ENCODE assay signal across 9 mouse cellular contexts in genomic region chr5:123390536-123391441, GRCm38 (mm10). TPM values are rescaled to one million over a fixed set of nuclear protein-coding genes. Genes with fewer than 3 reads are reported as not detected.
DNase-seq lines count a peak whose midpoint lies in the region; ATAC-seq and TF ChIP-seq lines count a peak whose summit lies in the region.
"Had no signal": no experiment of that assay in that cellular context is flagged by ENCODE, and none has a peak within 500 bp of the region (broad histone marks: within the 10 kb centered on the region; RNA-seq: fewer than 3 reads in every experiment).

No protein-coding gene starts in this region.

- H3K4me1 ChIP-seq in kidney, postnatal 0 days (replicated peaks; ENCODE audit: insufficient read depth, low read length) = peaks cover 8% of the 10 kb centered on the region
- H3K4me1 ChIP-seq in embryonic facial prominence, embryonic 14.5 days (ENCODE audit: control insufficient read depth, insufficient read depth, low read length) = peaks cover 7% of the 10 kb centered on the region
- peaks cover 5% of the 10 kb centered on the region for H3K4me1 ChIP-seq in intestine, embryonic 15.5 days (replicated peaks)
- H3K4me1 ChIP-seq in neural tube, embryonic 12.5 days = peaks cover 24% of the 10 kb centered on the region

- H3K9me3 ChIP-seq in kidney, postnatal 0 days (replicated peaks; ENCODE audit: low read length) = no peaks in the 10 kb centered on the region
- H3K9me3 ChIP-seq in embryonic facial prominence, embryonic 14.5 days (ENCODE audit: control insufficient read depth, low read length) = no peaks in the 10 kb centered on the region
- H3K9me3 ChIP-seq in intestine, embryonic 15.5 days = no peaks in the 10 kb centered on the region
- no peaks in the 10 kb centered on the region for H3K9me3 ChIP-seq in neural tube, embryonic 12.5 days

- no peaks in the 10 kb centered on the region for H3K27me3 ChIP-seq in kidney, postnatal 0 days (ENCODE audit: insufficient read depth, low read length)
- H3K27me3 ChIP-seq in embryonic facial prominence, embryonic 14.5 days (replicated peaks; ENCODE audit: control insufficient read depth, insufficient read depth, low read length) = no peaks in the 10 kb centered on the region
- H3K27me3 ChIP-seq in intestine, embryonic 15.5 days (replicated peaks) = no peaks in the 10 kb centered on the region
- no peaks in the 10 kb centered on the region for H3K27me3 ChIP-seq in neural tube, embryonic 12.5 days (replicated peaks)
- H3K27me3 ChIP-seq: Patski had no signal

- peak overlapping the region; percentile 46 for H3K4me2 ChIP-seq in kidney, postnatal 0 days (ENCODE audit: low read length)
- peak overlapping the region; percentile 53 for H3K4me2 ChIP-seq in embryonic facial prominence, embryonic 14.5 days (ENCODE audit: low read depth, low read length)
- H3K4me2 ChIP-seq in intestine, embryonic 15.5 days (replicated peaks) = peak overlapping the region; percentile 54
- peak overlapping the region; percentile 66 for H3K4me2 ChIP-seq in neural tube, embryonic 12.5 days (replicated peaks)

- no peak overlapping the region for H3K27ac ChIP-seq in kidney, postnatal 0 days
- no peak overlapping the region for H3K27ac ChIP-seq in embryonic facial prominence, embryonic 14.5 days (replicated peaks; ENCODE audit: low read depth, low read length)
- H3K27ac ChIP-seq in intestine, embryonic 15.5 days = no peak overlapping the region
- no peak overlapping the region for H3K27ac ChIP-seq in neural tube, embryonic 12.5 days

- H3K9ac ChIP-seq in kidney, postnatal 0 days (ENCODE audit: low read depth, low read length) = peak overlapping the region; percentile 19; the same call in 1 of the 2 replicates
- H3K9ac ChIP-seq in embryonic facial prominence, embryonic 14.5 days (ENCODE audit: low read depth, low read length) = peak overlapping the region; percentile 48
- H3K9ac ChIP-seq in intestine, embryonic 15.5 days = no peak overlapping the region
- peak overlapping the region; percentile 33; the same call in 1 of the 2 replicates for H3K9ac ChIP-seq in neural tube, embryonic 12.5 days

- H3K4me3 ChIP-seq in kidney, postnatal 0 days (replicated peaks; ENCODE audit: low read depth, low read length) = peak overlapping the region; percentile 16; the same call in 1 of the 2 replicates
- peak overlapping the region; percentile 39 for H3K4me3 ChIP-seq in embryonic facial prominence, embryonic 14.5 days (ENCODE audit: low read depth, low read length)
- peak overlapping the region; percentile 22; the same call in 1 of the 2 replicates for H3K4me3 ChIP-seq in intestine, embryonic 15.5 days (replicated peaks)
- H3K4me3 ChIP-seq in neural tube, embryonic 12.5 days = peak overlapping the region; percentile 29

- no peaks in the 10 kb centered on the region for H3K36me3 ChIP-seq in kidney, postnatal 0 days (ENCODE audit: insufficient read depth, low read length)
- no peaks in the 10 kb centered on the region for H3K36me3 ChIP-seq in embryonic facial prominence, embryonic 14.5 days (ENCODE audit: control insufficient read depth, insufficient read depth, low read length)
- H3K36me3 ChIP-seq in intestine, embryonic 15.5 days = no peaks in the 10 kb centered on the region
- H3K36me3 ChIP-seq in neural tube, embryonic 12.5 days = no peaks in the 10 kb centered on the region

- no peak for ATAC-seq in kidney, postnatal 0 days (replicated peaks; ENCODE audit: low FRiP score, low read depth)
- no peak for ATAC-seq in embryonic facial prominence, embryonic 14.5 days (ENCODE audit: low read depth)
- no peak for ATAC-seq in intestine, embryonic 15.5 days
- no peak for ATAC-seq in neural tube, embryonic 12.5 days (ENCODE audit: low FRiP score, low read depth)
- no peak for ATAC-seq in megakaryocyte-erythroid progenitor cell, adult 5-6 weeks (replicated peaks; ENCODE audit: low FRiP score, low TSS enrichment, poor library complexity, severe bottlenecking)
- ATAC-seq: Patski had no signal

- no peak for TF ChIP-seq CTCF in kidney, postnatal 0 days (IDR thresholded peaks at IDR 0.05; ENCODE audit: low read depth)

- 7% methylated on average over 17 of the region's 17 CpGs for WGBS in kidney, postnatal 0 days
- WGBS in embryonic facial prominence, embryonic 14.5 days = 5% methylated on average over 15 of the region's 17 CpGs
- WGBS in intestine, embryonic 15.5 days = 15% methylated on average over 16 of the region's 17 CpGs
- 4% methylated on average over 17 of the region's 17 CpGs for WGBS in neural tube, embryonic 12.5 days

- no peak for DNase-seq in kidney, postnatal 0 days (ENCODE audit: low spot score)
- no peak for DNase-seq in kidney, postnatal 14 days
- DNase-seq in embryonic facial prominence, embryonic 14.5 days (ENCODE audit: low spot score) = no peak
- DNase-seq in layer of hippocampus, adult 11-12 months (ENCODE audit: low spot score) = no peak
- DNase-seq in thymus, postnatal 0 days (ENCODE audit: low spot score) = no peak

RNA-seq across cellular contexts. Expression of gene Mlxip, which starts 3.8 kb away (rescaled TPM):
- 13.8 and 14.9 TPM in 2 replicates for polyA plus RNA-seq in kidney, postnatal 0 days (2015; fragmentation: Nextera tagmentation; extraction: Ambion mirVana)
- polyA plus RNA-seq in embryonic facial prominence, embryonic 14.5 days (2014; fragmentation: Nextera tagmentation; extraction: Ambion mirVana) = 17.7 and 18.8 TPM in 2 replicates
- polyA plus RNA-seq in intestine, embryonic 15.5 days (2015; fragmentation: Nextera tagmentation; extraction: Ambion mirVana) = 19.2 and 22.4 TPM in 2 replicates
- polyA plus RNA-seq in neural tube, embryonic 12.5 days (2016; fragmentation: Nextera tagmentation; extraction: Ambion mirVana) = 21.7 and 23.3 TPM in 2 replicates
- total RNA-seq in megakaryocyte-erythroid progenitor cell, adult 5-6 weeks (2014; fragmentation: Nextera tagmentation) = 25.0 and 30.1 TPM in 2 replicates
- 5.1 and 7.9 TPM in 2 replicates for total RNA-seq in megakaryocyte-erythroid progenitor cell, adult 5-6 weeks (2017)
- polyA plus RNA-seq in thymus, postnatal 0 days (2015; fragmentation: Nextera tagmentation; extraction: Ambion mirVana) = 7.3 and 8.2 TPM in 2 replicates

RNA-seq across cellular contexts. Expression of gene Bcl7a, which starts 47.2 kb away (rescaled TPM):
- polyA plus RNA-seq in kidney, postnatal 0 days (2015; fragmentation: Nextera tagmentation; extraction: Ambion mirVana) = 27.4 and 29.9 TPM in 2 replicates
- 19.1 and 19.7 TPM in 2 replicates for polyA plus RNA-seq in embryonic facial prominence, embryonic 14.5 days (2014; fragmentation: Nextera tagmentation; extraction: Ambion mirVana)
- 15.9 and 16.4 TPM in 2 replicates for polyA plus RNA-seq in intestine, embryonic 15.5 days (2015; fragmentation: Nextera tagmentation; extraction: Ambion mirVana)
- polyA plus RNA-seq in neural tube, embryonic 12.5 days (2016; fragmentation: Nextera tagmentation; extraction: Ambion mirVana) = 66.7 and 70.9 TPM in 2 replicates
- 34.6 and 46.7 TPM in 2 replicates for total RNA-seq in megakaryocyte-erythroid progenitor cell, adult 5-6 weeks (2014; fragmentation: Nextera tagmentation)
- 18.7 and 26.4 TPM in 2 replicates for total RNA-seq in megakaryocyte-erythroid progenitor cell, adult 5-6 weeks (2017)
- polyA plus RNA-seq in thymus, postnatal 0 days (2015; fragmentation: Nextera tagmentation; extraction: Ambion mirVana) = 17.6 and 21.5 TPM in 2 replicates
